Mouse (Mus musculus) forebrain, embryonic 14.5 days (tissue): ENCODE measurements around the gene Ccdc92b. TPM values are rescaled to one million over a fixed set of nuclear protein-coding genes. Genes with fewer than 3 reads are reported as not detected.
"Not testable (repeated sequence)": the region's sequence is repeated elsewhere in the genome, so short reads cannot be mapped to it uniquely, and the experiment has no call there.

ENCODE experiments used
- ATAC-seq: fragments of 200-750 bp; cut with Nextera tagmentation; 2 replicates; pipeline ENCODE4 v1.8.0; 2017; ENCODE audit warnings: mild to moderate bottlenecking, moderate library complexity
- DNase-seq: peaks from one replicate; pipeline ENCODE4 v3.0.0-alpha.2; 2015; ENCODE audit warnings: low spot score
- H3K27ac ChIP-seq: fragments of 300-500 bp; sonication (generic); 2 replicates; pipeline ENCODE4 v1.5.1; 2014; ENCODE audit warnings: low read depth, mild to moderate bottlenecking, control low read depth, low read length, moderate library complexity
- H3K27me3 ChIP-seq: fragments of 300-500 bp; sonication (generic); replicated peaks from 2 replicates; pipeline ENCODE4 v1.6.1; 2014; ENCODE audit warnings: low read length, control low read depth, mixed read lengths; ENCODE audit not compliant: control insufficient read depth, insufficient read depth
- H3K36me3 ChIP-seq: fragments of 300-500 bp; sonication (generic); 2 replicates; pipeline ENCODE4 v1.6.1; 2014; ENCODE audit warnings: low read length, control low read depth; ENCODE audit not compliant: control insufficient read depth, insufficient read depth
- H3K4me1 ChIP-seq: fragments of 300-500 bp; sonication (generic); 2 replicates; pipeline ENCODE4 v1.6.1; 2014; ENCODE audit warnings: antibody characterized with exemption, low read length, control low read depth; ENCODE audit not compliant: control insufficient read depth, insufficient read depth
- H3K4me2 ChIP-seq: fragments of 300-500 bp; sonication (generic); 2 replicates; pipeline ENCODE4 v1.6.1; 2014; ENCODE audit warnings: mild to moderate bottlenecking, control low read depth, low read length
- H3K4me3 ChIP-seq: fragments of 300-500 bp; sonication (generic); 2 replicates; pipeline ENCODE4 v1.5.1; 2014; ENCODE audit warnings: low read depth, low read length, control low read depth
- H3K9ac ChIP-seq: fragments of 300-500 bp; sonication (generic); 2 replicates; pipeline ENCODE4 v1.6.1; 2014; ENCODE audit warnings: mild to moderate bottlenecking, low read length, control low read depth, moderate library complexity
- H3K9me3 ChIP-seq: fragments of 300-500 bp; sonication (generic); replicated peaks from 2 replicates; pipeline ENCODE4 v1.6.1; 2016; ENCODE audit warnings: low read length, control low read depth, mixed read lengths; ENCODE audit not compliant: control insufficient read depth
- WGBS: fragments of 180-500 bp; shearing (Covaris S2); extraction: QIAGEN DNeasy Blood & Tissue Kit; methylation state at CpG from one replicate; pipeline ENCODE4 v1.1.7; 2014; 5-methylcytosine and 5-hydroxymethylcytosine counted together
- polyA plus RNA-seq: library from polyadenylated mRNA; unstranded; fragments of >200 nt; fragmentation: Nextera tagmentation; extraction: Ambion mirVana; gene quantifications from 2 replicates; pipeline ENCODE4 v1.2.1, GENCODE M21; 2014

Gene Ccdc92b
- 2.3 and 3.2 TPM in 2 replicates for polyA plus RNA-seq

GRCm38 (mm10) chr11:74619201-74619955, at the start of gene Ccdc92b:
Gene Ccdc92b, plus strand, starts transcription at chr11:74619605.
- no peak within 1 kb of the TSS for H3K27ac ChIP-seq
- peak; percentile 89 for ATAC-seq
- DNase-seq, result peak; percentile 80
- H3K9ac ChIP-seq, result peak within 1 kb of the TSS; percentile 66
- H3K4me2 ChIP-seq, result peak within 1 kb of the TSS; percentile 70
- WGBS, result under 1% methylated on average over 48 of the region's 63 CpGs
- H3K4me1 ChIP-seq, result 0 out of 2 replicates have a peak, but pooled peaks cover 3% of the 10 kb centered on the region
- H3K9me3 ChIP-seq, result no peaks in the 10 kb centered on the region
- H3K4me3 ChIP-seq, result peak within 1 kb of the TSS; percentile 56
- peaks cover 8% of the 10 kb centered on the region; the same call in 1 of the 2 replicates for H3K27me3 ChIP-seq
- no peaks in the 10 kb centered on the region for H3K36me3 ChIP-seq

GRCm38 (mm10) chr11:74569735-74570134, 49.7 kb upstream of the Ccdc92b start:
- no peaks in the 10 kb centered on the region for H3K36me3 ChIP-seq

GRCm38 (mm10) chr11:74572459-74573061, 46.8 kb upstream of the Ccdc92b start:
- H3K9me3 ChIP-seq, result no peaks in the 10 kb centered on the region
- no peak overlapping the region for H3K27ac ChIP-seq
- no peak overlapping the region for H3K9ac ChIP-seq
- ATAC-seq, result no peak
- no peaks in the 10 kb centered on the region for H3K36me3 ChIP-seq
- H3K4me3 ChIP-seq, result no peak overlapping the region
- H3K4me2 ChIP-seq, result no peak overlapping the region
- H3K4me1 ChIP-seq, result no peaks in the 10 kb centered on the region; the same call in 1 of the 2 replicates
- no peak for DNase-seq
- no peaks in the 10 kb centered on the region for H3K27me3 ChIP-seq
- 81% methylated on average over 6 of the region's 6 CpGs for WGBS

More at GRCm38 (mm10) chr11:74569735-74570134, 49.7 kb upstream of the Ccdc92b start:
- H3K27me3 ChIP-seq, result no peaks in the 10 kb centered on the region
- WGBS, result 78% methylated on average over 6 of the region's 6 CpGs
- no peak overlapping the region for H3K4me3 ChIP-seq
- no peak overlapping the region for H3K27ac ChIP-seq
- H3K4me1 ChIP-seq, result no peaks in the 10 kb centered on the region
- no peak for DNase-seq
- no peak overlapping the region for H3K4me2 ChIP-seq
- H3K9ac ChIP-seq, result no peak overlapping the region
- no peaks in the 10 kb centered on the region for H3K9me3 ChIP-seq
- no peak for ATAC-seq

GRCm38 (mm10) chr11:74574768-74575434, 44.5 kb upstream of the Ccdc92b start:
- DNase-seq, result peak; percentile 22
- no peaks in the 10 kb centered on the region for H3K27me3 ChIP-seq
- 67% methylated on average over 4 of the region's 4 CpGs for WGBS
- H3K4me3 ChIP-seq, result no peak overlapping the region
- no peaks in the 10 kb centered on the region for H3K36me3 ChIP-seq
- no peak overlapping the region for H3K4me2 ChIP-seq
- no peaks in the 10 kb centered on the region; the same call in 1 of the 2 replicates for H3K4me1 ChIP-seq
- no peak for ATAC-seq
- H3K9ac ChIP-seq, result no peak overlapping the region
- no peak overlapping the region for H3K27ac ChIP-seq
- H3K9me3 ChIP-seq, result no peaks in the 10 kb centered on the region

GRCm38 (mm10) chr11:74575940-74576339, 43.5 kb upstream of the Ccdc92b start:
- peak; percentile 61 for ATAC-seq
- Histone ChIP-seq H3K4me3 (no peak overlapping the region), H3K36me3 (no peaks in the 10 kb centered on the region), H3K27me3 (no peaks in the 10 kb centered on the region), H3K27ac (no peak overlapping the region), H3K9me3 (no peaks in the 10 kb centered on the region), H3K4me2 (no peak overlapping the region), H3K9ac (no peak overlapping the region), H3K4me1 (no peaks in the 10 kb centered on the region; the same call in 1 of the 2 replicates)
- peak; percentile 34 for DNase-seq
- WGBS, result 39% methylated on average over 3 of the region's 3 CpGs

GRCm38 (mm10) chr11:74577068-74577467, 42.3 kb upstream of the Ccdc92b start:
- H3K9ac ChIP-seq, result no peak overlapping the region
- no peaks in the 10 kb centered on the region for H3K36me3 ChIP-seq
- H3K27me3 ChIP-seq, result no peaks in the 10 kb centered on the region
- H3K4me1 ChIP-seq, result no peaks in the 10 kb centered on the region; the same call in 1 of the 2 replicates
- WGBS, result 71% methylated on average over 3 of the region's 3 CpGs
- no peak for DNase-seq
- H3K9me3 ChIP-seq, result no peaks in the 10 kb centered on the region
- no peak for ATAC-seq
- H3K4me2 ChIP-seq, result no peak overlapping the region
- H3K27ac ChIP-seq, result no peak overlapping the region
- H3K4me3 ChIP-seq, result no peak overlapping the region

- not testable (repeated sequence) for ATAC-seq, H3K9me3 ChIP-seq
- 50% methylated on average over 4 of the region's 4 CpGs for WGBS
Measured at GRCm38 (mm10) chr11:74581333-74581732, 38.1 kb upstream of the Ccdc92b start.

GRCm38 (mm10) chr11:74582464-74582863, 36.9 kb upstream of the Ccdc92b start:
- Histone ChIP-seq H3K9me3 (no peaks in the 10 kb centered on the region), H3K27ac (no peak overlapping the region), H3K27me3 (no peaks in the 10 kb centered on the region), H3K4me1 (no peaks in the 10 kb centered on the region), H3K4me2 (no peak overlapping the region), H3K9ac (no peak overlapping the region), H3K4me3 (no peak overlapping the region), H3K36me3 (no peaks in the 10 kb centered on the region)
- WGBS, result 88% methylated on average over 3 of the region's 3 CpGs
- DNase-seq (no peak), ATAC-seq (no peak)

More at GRCm38 (mm10) chr11:74581333-74581732, 38.1 kb upstream of the Ccdc92b start:
- H3K36me3 ChIP-seq, H3K9ac ChIP-seq, H3K27me3 ChIP-seq, H3K4me1 ChIP-seq, DNase-seq, H3K27ac ChIP-seq, H3K4me2 ChIP-seq, H3K4me3 ChIP-seq: not testable (repeated sequence)
